Mouse (Mus musculus) MEL-GATA-1-ER (cell line): Measurements from ENCODE around the gene Hist1h2an.

ENCODE experiments used
- DNase-seq: peaks from one replicate; pipeline ENCODE4 v3.0.0-alpha.2; 2012; ENCODE audit warnings: low read depth; ENCODE audit errors: extremely low read depth

Hist1h2an gene

GRCm38 (mm10) chr13:21783734-21784161 is 3.3 kb downstream of the Hist1h2an start:
- peak; percentile 63 for DNase-seq

- DNase-seq: peak; percentile 93
These were observed 3.8 kb downstream of the Hist1h2an start, which contains the start of gene Hist1h3i for GRCm38 (mm10) chr13:21783255-21783617. Gene Hist1h3i, minus strand, starts transcription at chr13:21783370.

GRCm38 (mm10) chr13:21782361-21783254 is 4.4 kb downstream of the Hist1h2an start:
- peak; percentile 81 for DNase-seq

- no peak for DNase-seq
These were observed 5.4 kb downstream of the Hist1h2an start for GRCm38 (mm10) chr13:21781639-21782038.

GRCm38 (mm10) chr13:21781021-21781555 is 5.9 kb downstream of the Hist1h2an start:
- peak; percentile 36 for DNase-seq

- peak; percentile 87 for DNase-seq
These were observed 7.0 kb downstream of the Hist1h2an start, which contains the start of gene Hist1h1b for GRCm38 (mm10) chr13:21779767-21780731. Gene Hist1h1b, minus strand, starts transcription at chr13:21780625.

- peak; percentile 94 for DNase-seq
These were observed 7.9 kb downstream of the Hist1h2an start for GRCm38 (mm10) chr13:21778814-21779766.

GRCm38 (mm10) chr13:21755707-21756106 is 31.3 kb downstream of the Hist1h2an start:
- DNase-seq: no peak

GRCm38 (mm10) chr13:21754294-21755001 is 32.6 kb downstream of the Hist1h2an start:
- DNase-seq: peak; percentile 90

- peak; percentile 99 for DNase-seq
These were observed 33.3 kb downstream of the Hist1h2an start, which contains the start of the genes Hist1h2ak and Hist1h2bn for GRCm38 (mm10) chr13:21753524-21754285. Gene Hist1h2ak, minus strand, starts transcription at chr13:21753827. Gene Hist1h2bn, plus strand, starts transcription at chr13:21754123.

- DNase-seq: peak; percentile 70
These were observed 33.9 kb downstream of the Hist1h2an start for GRCm38 (mm10) chr13:21753051-21753523.

GRCm38 (mm10) chr13:21752356-21752755 is 34.7 kb downstream of the Hist1h2an start:
- peak; percentile 49 for DNase-seq

- DNase-seq: peak; percentile 53
These were observed 35.2 kb downstream of the Hist1h2an start for GRCm38 (mm10) chr13:21751827-21752226.

- DNase-seq: peak; percentile 50
These were observed 35.6 kb downstream of the Hist1h2an start for GRCm38 (mm10) chr13:21751417-21751816.

GRCm38 (mm10) chr13:21750159-21751017 is 36.6 kb downstream of the Hist1h2an start, which contains the start of gene Hist1h4k:
Gene Hist1h4k, minus strand, starts transcription at chr13:21750505.
- peak; percentile 75 for DNase-seq

GRCm38 (mm10) chr13:21749387-21750158 is 37.4 kb downstream of the Hist1h2an start:
- DNase-seq: peak; percentile 68

- no peak for DNase-seq
These were observed 42.0 kb downstream of the Hist1h2an start for GRCm38 (mm10) chr13:21745006-21745405.
